Mouse (Mus musculus): Measurements from ENCODE around the gene Cbx3.

DNA sequence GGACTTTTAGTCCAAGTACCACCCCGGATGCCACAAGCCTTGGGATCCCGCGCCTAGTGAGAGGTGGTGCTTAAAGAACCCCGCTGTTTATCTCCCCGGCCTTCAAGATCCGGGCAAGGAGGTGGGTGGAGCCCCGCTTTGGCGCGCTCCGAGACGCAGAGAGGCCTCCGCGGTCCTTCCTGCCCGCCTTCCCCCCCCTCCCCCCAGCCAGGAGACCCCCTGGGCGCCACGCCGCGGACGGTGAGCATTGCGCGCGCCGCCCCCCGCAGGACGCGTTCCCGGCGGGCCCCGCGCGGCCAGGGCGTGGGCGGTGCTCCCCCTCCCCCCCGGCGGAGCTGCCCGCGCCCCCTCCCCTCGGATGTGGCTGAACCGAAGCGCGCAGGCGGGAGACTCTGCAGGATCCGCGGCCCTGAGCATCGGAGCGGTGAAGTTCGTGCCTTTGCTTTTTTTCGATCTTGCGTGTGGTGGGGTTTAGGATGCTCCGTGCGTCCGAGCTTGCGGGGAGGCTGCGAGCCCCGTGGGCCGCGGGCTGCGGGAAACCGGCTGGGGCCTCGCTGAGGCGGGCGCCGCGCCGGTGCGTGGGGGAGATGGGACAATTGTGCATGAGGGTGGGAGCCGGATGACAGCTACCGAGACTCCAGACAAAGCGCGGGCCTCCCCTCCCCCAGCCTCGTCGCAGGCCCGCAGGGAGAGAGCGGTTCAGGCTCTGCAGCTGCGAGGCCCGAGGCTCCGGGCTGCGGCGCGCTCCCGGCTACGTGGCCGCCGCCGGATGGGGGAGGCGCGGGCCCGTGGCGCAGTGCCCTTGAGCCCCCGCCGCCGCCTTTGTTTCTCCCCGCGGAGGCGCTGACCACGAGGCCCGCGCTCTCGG, at the start of gene Cbx3:
- TF ChIP-seq CTCF (conservative IDR thresholded peaks at IDR 0.05 in 1 of 2, IDR thresholded peaks at IDR 0.05 in 1 of 2; ENCODE audit: low read depth in 2 of 2, low read length in 2 of 2) (no peak), PAX5 (IDR thresholded peaks at IDR 0.05; ENCODE audit: low read length) (no peak), ZKSCAN1 (IDR thresholded peaks at IDR 0.05; ENCODE audit: borderline replicate concordance, low read depth, low read length) (no peak), ZNF384 (IDR thresholded peaks at IDR 0.05; ENCODE audit: low read depth, low read length) (no peak), MEF2A (IDR thresholded peaks at IDR 0.05; ENCODE audit: borderline replicate concordance, low read depth, low read length) (no peak), POLR2A (IDR thresholded peaks at IDR 0.05; ENCODE audit: low read depth, low read length) (0 out of 2 replicates have a peak, but pooled peaks have one; percentile 2), EP300 (IDR thresholded peaks at IDR 0.05; ENCODE audit: low read length) (no peak), KAT2A (IDR thresholded peaks at IDR 0.05; ENCODE audit: insufficient replicate concordance, low read length) (no peak), USF1 (IDR thresholded peaks at IDR 0.05; ENCODE audit: low read depth, low read length) (no peak), POLR2AphosphoS2 (IDR thresholded peaks at IDR 0.05; ENCODE audit: low read depth, low read length) (no peak), HCFC1 (IDR thresholded peaks at IDR 0.05; ENCODE audit: low read depth, low read length) (no peak)

All from CH12.LX (cell line).